Mouse (Mus musculus): Measurements from ENCODE around the gene Dcaf4. TPM values are rescaled to one million over a fixed set of nuclear protein-coding genes. Genes with fewer than 3 reads are reported as not detected.

Gene Dcaf4
- total RNA-seq, 2 experiments from 2014 or later = 1.7 to 8.1 TPM

- ATAC-seq (replicated peaks; ENCODE audit: low FRiP score, poor library complexity, severe bottlenecking) = no peak
Observed at GRCm38 (mm10) chr12:83534190-83534589, 13.9 kb downstream of the Dcaf4 start.

- ATAC-seq (replicated peaks; ENCODE audit: low FRiP score, poor library complexity, severe bottlenecking) = no peak
Observed at GRCm38 (mm10) chr12:83535428-83535827, 15.2 kb downstream of the Dcaf4 start.

DNA sequence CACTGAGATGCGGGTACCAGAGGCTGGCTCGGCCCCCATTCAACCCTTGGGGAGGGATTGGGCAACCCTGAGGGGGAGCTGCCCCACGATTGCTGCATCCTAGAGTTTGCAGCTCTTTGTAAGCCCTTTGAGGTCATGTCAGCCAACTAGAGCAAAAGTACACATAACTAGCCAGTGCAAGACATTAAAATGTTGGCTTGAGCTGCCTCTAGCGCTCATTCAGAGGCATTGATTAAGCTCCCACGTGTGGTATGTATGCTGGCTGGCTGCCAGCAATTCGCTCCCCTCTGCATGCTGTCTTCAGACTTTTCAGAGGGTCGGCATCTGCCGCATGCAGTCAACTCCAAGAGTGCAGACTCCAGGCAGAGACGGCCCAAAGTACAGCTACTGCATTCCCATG, 15.8 kb downstream of the Dcaf4 start:
- ATAC-seq (replicated peaks; ENCODE audit: low FRiP score, poor library complexity, severe bottlenecking) = no peak

DNA sequence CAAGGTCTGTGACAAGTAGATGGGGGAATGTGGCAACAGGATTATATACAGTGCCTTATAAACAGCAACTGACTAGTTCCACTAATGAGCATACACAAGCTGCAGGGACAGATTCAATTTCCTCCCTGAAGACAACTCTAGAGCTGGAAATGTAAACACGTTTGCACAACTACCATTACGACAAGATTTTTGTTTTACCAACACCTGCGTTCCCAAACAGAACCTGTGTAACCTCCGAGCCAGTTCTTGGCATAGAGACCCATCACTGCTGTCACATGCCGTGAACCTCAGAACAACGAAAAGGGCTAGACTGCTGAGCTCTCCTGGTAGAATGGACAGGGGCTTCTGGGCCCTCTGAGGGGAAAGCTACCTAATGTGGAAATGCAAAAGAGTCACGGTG, 23.7 kb downstream of the Dcaf4 start:
- no peak for ATAC-seq (replicated peaks; ENCODE audit: low FRiP score, poor library complexity, severe bottlenecking)

GRCm38 (mm10) chr12:83544791-83545190, 24.5 kb downstream of the Dcaf4 start:
- no peak for ATAC-seq (replicated peaks; ENCODE audit: low FRiP score, poor library complexity, severe bottlenecking)

- ATAC-seq (replicated peaks; ENCODE audit: low FRiP score, poor library complexity, severe bottlenecking) = no peak
Observed at GRCm38 (mm10) chr12:83551305-83551704, 31.0 kb downstream of the Dcaf4 start.

DNA sequence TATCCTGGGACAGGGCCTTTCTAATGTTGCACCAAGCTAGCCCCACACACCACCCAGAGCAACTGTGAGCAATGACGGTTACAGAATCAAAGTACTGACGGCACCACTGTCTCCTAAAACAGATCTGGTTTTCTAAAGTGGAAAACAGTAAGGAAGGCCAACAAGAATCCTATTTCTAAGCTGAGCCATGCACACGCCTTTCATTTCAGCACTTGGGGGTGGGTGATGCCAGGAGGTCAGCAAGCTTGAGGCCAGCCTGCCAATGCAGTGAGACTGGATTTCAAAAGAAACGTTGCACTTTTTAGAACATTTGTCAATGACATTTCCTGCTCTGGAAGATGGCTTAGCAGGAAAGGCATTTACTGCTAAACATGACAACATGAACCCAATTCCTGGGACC, 33.5 kb downstream of the Dcaf4 start:
- ATAC-seq (replicated peaks; ENCODE audit: low FRiP score, poor library complexity, severe bottlenecking) = no peak

DNA sequence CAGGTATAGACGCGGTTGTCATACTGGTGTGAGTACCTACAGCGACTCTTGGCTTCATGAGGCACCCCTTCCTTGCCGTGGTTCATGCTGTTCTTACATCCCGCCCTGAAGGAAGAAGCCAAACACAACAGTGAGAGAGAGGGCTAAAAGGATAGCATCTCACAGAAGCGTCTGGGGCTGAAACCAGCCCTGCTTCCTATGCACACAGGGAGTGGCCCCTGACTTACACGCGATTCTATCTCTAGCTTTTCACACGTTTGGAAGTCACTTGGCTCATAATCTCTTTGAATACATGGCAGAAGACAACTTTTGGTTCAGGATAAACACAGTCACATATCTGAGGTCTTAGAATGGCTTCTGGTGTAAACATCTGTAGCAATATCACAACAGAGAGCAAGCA, 35.3 kb downstream of the Dcaf4 start:
- no peak for ATAC-seq (replicated peaks; ENCODE audit: low FRiP score, poor library complexity, severe bottlenecking)

GRCm38 (mm10) chr12:83558496-83558895, 38.2 kb downstream of the Dcaf4 start:
- no peak for ATAC-seq (replicated peaks; ENCODE audit: low FRiP score, poor library complexity, severe bottlenecking)

DNA sequence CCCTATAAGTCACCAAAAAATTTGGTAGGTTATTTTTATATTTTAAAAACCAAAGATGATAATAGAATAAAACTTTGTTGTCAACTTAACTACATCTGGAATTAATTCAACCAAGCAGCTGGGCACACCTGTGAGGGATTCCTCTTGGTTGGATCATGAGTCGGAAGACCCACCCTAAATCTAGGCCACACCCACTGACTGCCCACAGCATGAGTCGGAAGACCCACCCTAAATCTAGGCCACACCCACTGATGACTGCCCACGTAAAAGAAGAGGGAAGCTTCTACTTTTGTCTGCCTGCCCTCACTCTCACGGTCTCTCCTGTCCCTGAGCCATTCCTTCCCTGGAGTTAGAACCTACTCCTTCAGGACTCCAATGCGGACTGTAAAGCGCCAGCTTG, 39.9 kb downstream of the Dcaf4 start:
- 0 out of 2 replicates have a peak, but pooled peaks have one; percentile 63 for ATAC-seq (replicated peaks; ENCODE audit: low FRiP score, poor library complexity, severe bottlenecking)

GRCm38 (mm10) chr12:83562589-83562988, 42.3 kb downstream of the Dcaf4 start:
- ATAC-seq (replicated peaks; ENCODE audit: low FRiP score, poor library complexity, severe bottlenecking) = no peak

GRCm38 (mm10) chr12:83569866-83570265, 49.6 kb downstream of the Dcaf4 start:
- no peak for ATAC-seq (replicated peaks; ENCODE audit: low FRiP score, poor library complexity, severe bottlenecking)

DNA sequence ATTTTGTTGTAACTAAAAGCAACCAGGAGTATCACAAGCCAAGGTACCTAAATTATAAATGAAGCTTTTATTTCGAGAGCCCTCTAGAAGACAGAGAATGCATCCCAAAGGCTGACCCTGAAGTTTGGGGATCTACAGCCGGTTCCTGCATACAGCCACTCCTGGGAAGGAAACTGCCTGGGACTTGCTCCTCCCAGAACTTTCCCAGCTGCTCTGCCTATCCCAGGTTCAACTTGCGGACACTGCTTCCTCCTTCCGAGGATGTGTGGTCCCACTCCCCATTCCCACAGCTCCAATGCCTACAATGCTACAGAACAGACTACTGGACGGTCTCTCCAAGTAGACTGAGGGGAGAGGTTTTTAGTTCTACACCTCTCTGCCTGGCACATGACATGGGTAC, 52.5 kb downstream of the Dcaf4 start:
- no peak for ATAC-seq (replicated peaks; ENCODE audit: low FRiP score, poor library complexity, severe bottlenecking)

DNA sequence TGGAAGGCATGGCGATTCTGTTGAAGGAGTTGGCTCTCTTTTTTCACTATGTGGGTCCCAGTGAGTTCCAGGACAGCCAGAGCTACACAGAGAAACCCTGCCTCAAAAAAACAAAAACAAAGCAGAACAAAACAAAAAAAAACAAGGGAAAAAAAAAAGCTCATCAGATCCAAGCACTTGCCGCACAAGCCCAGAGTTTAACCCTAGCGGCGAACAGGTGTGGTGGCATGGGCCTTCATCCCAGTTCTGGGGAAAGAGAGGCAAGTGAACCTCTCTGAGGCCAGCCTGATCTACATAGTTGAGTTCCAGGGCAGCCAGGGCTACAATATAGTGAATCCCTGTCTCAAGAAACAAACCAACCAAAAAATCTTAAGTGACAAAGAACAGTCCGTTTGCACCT, 57.2 kb downstream of the Dcaf4 start:
- no peak for ATAC-seq (replicated peaks; ENCODE audit: low FRiP score, poor library complexity, severe bottlenecking)

DNA sequence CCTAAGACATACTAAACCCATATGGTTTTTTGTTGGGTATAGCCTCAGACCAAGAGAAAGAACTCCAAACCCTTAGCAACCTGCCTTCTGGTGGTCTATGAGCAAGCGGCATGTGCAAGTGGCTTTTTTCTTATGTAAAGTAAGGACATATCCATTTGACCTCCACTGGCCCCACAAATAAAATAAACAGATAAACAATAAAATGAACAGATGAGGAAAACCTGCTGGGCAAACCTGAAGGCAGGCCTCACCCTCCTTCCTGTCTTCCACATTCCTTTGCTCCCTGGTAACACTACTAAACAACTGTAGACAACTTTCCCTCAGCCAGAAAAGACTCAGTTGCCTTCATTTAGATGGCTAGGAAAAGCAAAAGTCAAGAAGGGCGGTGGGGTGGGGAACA, 58.1 kb downstream of the Dcaf4 start:
- ATAC-seq (replicated peaks; ENCODE audit: low FRiP score, poor library complexity, severe bottlenecking) = no peak

DNA sequence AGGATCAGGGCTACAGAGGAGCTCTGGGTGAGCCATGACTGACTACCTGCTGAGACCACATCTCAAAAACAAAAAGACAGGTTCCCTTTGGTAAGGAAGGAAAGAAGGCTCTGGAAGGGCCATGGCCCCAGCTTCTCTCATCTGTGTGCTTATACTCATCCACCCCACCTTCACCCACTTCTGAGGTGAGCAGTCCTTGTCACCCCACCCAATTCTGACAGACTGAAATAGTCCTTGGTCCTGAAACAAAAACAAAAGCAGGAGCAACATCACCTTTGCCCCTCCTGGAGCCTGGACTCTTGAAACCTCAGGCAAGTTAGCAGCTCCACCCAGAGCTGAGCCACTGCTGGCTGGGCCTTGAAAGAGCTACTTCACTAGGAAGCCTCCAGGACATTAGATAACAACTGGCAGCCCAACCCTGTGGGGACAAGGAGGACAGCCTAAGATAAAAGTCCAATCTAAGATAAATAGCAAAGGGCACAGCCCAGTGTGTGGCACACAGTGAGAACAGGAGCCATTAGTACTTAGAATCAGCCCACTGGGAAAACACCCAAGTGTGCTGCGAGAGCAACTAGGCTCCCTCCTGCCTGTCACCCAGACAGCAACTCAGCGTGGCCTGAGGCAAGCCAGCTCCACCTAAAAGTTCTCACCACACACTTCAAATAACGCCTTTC, 58.8 kb downstream of the Dcaf4 start:
- ATAC-seq (replicated peaks; ENCODE audit: low FRiP score, poor library complexity, severe bottlenecking) = peak; percentile 95

GRCm38 (mm10) chr12:83580283-83580682, 60.0 kb downstream of the Dcaf4 start:
- ATAC-seq (replicated peaks; ENCODE audit: low FRiP score, poor library complexity, severe bottlenecking) = no peak

DNA sequence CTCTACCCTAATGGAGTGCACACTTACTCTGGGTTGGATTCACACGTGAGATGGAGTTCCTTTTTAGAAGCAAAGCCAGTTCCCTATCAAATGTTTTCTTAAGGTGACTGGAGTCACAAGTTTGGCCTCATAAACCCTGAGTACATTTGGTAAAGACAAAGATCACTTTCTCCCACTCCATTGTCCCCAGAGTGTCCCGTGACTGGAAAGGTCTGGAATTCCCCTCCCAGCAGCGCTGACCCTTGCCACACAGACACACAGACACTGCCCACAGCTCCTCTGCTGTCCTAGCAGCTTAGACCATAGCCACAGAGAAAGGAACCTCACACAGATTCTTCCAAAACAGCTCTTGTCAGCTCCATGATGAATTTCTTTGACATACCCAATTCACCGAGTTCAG, 61.8 kb downstream of the Dcaf4 start:
- ATAC-seq (replicated peaks; ENCODE audit: low FRiP score, poor library complexity, severe bottlenecking) = no peak

DNA sequence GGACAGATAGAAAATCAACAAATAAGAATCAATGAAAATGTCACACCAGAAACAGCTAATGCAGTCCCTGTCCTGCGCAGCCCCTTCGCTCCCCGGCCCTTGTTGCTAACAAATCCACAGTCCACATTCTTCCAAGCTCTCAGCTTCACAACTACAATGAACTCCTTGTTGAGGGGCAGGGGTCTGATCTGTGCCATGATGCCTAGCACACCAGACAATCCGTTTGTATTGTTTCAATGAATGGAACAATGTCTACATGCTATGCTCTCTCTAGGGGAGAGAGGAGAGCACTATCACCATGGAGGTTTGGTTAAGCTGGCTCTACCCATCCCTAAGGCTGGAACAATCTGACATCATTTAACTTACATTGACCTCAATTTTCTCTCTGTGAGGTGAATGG, 62.5 kb downstream of the Dcaf4 start:
- no peak for ATAC-seq (replicated peaks; ENCODE audit: low FRiP score, poor library complexity, severe bottlenecking)

- ATAC-seq (replicated peaks; ENCODE audit: low FRiP score, poor library complexity, severe bottlenecking) = no peak
Observed at GRCm38 (mm10) chr12:83586628-83587027, 66.4 kb downstream of the Dcaf4 start.

Measured in erythroblast, adult 5-6 weeks (primary cell).